Mouse (Mus musculus) cerebellum, adult 2 months (tissue): ENCODE results near the gene Cenpx. TPM values are rescaled to one million over a fixed set of nuclear protein-coding genes. Genes with fewer than 3 reads are reported as not detected.
"Not testable (repeated sequence)": the region's sequence is repeated elsewhere in the genome, so short reads cannot be mapped to it uniquely, and the experiment has no call there.

Experiments
- DNase-seq, 2 experiments: peaks; one replicate each; pipeline ENCODE4 v3.0.0; 2021
- H3K27ac ChIP-seq: fragments of 200-500 bp; 2 replicates; pipeline ENCODE4 v1.5.1; 2012; ENCODE audit warnings: low read length, control low read depth, inconsistent platforms; ENCODE audit not compliant: insufficient read depth
- H3K27me3 ChIP-seq: fragments of 200-500 bp; 2 replicates; pipeline ENCODE4 v1.6.1; 2012; ENCODE audit warnings: inconsistent platforms, mild to moderate bottlenecking, low read length, moderate library complexity; ENCODE audit not compliant: control insufficient read depth, insufficient read depth
- H3K4me1 ChIP-seq: fragments of 200-500 bp; 2 replicates; pipeline ENCODE4 v1.6.1; 2011; ENCODE audit warnings: low read length; ENCODE audit not compliant: control insufficient read depth, insufficient read depth
- H3K4me3 ChIP-seq: fragments of 200-500 bp; replicated peaks from 2 replicates; pipeline ENCODE3; 2011; ENCODE audit warnings: mild to moderate bottlenecking, low read depth, low read length, control low read depth; ENCODE audit not compliant: insufficient read depth
- CTCF ChIP-seq: fragments of 200-500 bp; IDR thresholded peaks from 2 replicates; pipeline ENCODE4 v1.5.1; 2011; ENCODE audit warnings: low read depth, mild to moderate bottlenecking, control low read depth, low read length, moderate library complexity, borderline replicate concordance; ENCODE audit not compliant: insufficient read depth
- POLR2A ChIP-seq: fragments of 200-500 bp; IDR thresholded peaks from 2 replicates; pipeline ENCODE4 v1.6.1; 2011; ENCODE audit warnings: low read length, control low read depth, borderline replicate concordance; ENCODE audit not compliant: insufficient read depth
- WGBS: fragments of 180-500 bp; shearing (Covaris S2); methylation state at CpG from one replicate; pipeline ENCODE4 v1.1.7; 2018; 5-methylcytosine and 5-hydroxymethylcytosine counted together
- polyA plus RNA-seq: library from polyadenylated mRNA; depleted of rRNA; stranded (reverse); fragments of >200 nt; gene quantifications from 2 replicates; pipeline ENCODE4 v1.2.3, GENCODE M21; 2012; rRNA removed

Gene Cenpx
- polyA plus RNA-seq: 40.1 and 43.0 TPM in 2 replicates

- Histone ChIP-seq H3K4me3 (peak within 1 kb of the TSS; percentile 80), H3K27me3 (no peaks in the 10 kb centered on the region), H3K4me1 (peaks cover 12% of the 10 kb centered on the region), H3K27ac (no peak within 1 kb of the TSS)
- no peak for TF ChIP-seq CTCF
- peak; percentile 40; the same call in 1 of the 2 replicates for TF ChIP-seq POLR2A
- 1% methylated on average over 53 of the region's 53 CpGs for WGBS
- peak; percentile 97 to 99 for DNase-seq
Measured at GRCm38 (mm10) chr11:120713580-120714518, at the start of gene Cenpx, which contains the start of gene Lrrc45. Gene Cenpx (minus strand): TSS chr11:120713738. Gene Lrrc45 (plus strand): TSS chr11:120713925.

DNA sequence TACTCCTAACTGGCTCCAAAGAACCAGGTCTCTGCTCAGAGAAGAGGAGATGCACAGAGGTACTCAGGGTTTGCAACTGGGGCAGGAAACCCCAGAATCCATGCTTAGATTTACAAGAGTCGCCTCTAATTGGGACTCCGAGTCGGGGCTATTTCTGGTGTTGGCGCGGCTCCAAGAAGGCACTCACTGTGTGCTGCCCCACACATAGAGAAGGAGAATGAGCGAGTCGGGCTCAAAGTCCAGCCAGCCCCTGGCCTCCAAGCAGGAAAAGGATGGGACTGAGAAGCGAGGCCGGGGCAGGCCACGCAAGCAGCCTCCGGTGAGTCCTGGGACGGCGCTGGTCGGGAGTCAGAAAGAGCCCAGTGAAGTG, 49.1 kb upstream of the Cenpx start, which contains the start of gene Hmga1b:
Hmga1b (plus strand) TSS at position 123 of the 370 bp plus-strand sequence.
- DNase-seq, H3K27ac ChIP-seq, H3K4me1 ChIP-seq, H3K27me3 ChIP-seq, H3K4me3 ChIP-seq: not testable (repeated sequence)
- 13% methylated on average over 14 of the region's 14 CpGs for WGBS

DNA sequence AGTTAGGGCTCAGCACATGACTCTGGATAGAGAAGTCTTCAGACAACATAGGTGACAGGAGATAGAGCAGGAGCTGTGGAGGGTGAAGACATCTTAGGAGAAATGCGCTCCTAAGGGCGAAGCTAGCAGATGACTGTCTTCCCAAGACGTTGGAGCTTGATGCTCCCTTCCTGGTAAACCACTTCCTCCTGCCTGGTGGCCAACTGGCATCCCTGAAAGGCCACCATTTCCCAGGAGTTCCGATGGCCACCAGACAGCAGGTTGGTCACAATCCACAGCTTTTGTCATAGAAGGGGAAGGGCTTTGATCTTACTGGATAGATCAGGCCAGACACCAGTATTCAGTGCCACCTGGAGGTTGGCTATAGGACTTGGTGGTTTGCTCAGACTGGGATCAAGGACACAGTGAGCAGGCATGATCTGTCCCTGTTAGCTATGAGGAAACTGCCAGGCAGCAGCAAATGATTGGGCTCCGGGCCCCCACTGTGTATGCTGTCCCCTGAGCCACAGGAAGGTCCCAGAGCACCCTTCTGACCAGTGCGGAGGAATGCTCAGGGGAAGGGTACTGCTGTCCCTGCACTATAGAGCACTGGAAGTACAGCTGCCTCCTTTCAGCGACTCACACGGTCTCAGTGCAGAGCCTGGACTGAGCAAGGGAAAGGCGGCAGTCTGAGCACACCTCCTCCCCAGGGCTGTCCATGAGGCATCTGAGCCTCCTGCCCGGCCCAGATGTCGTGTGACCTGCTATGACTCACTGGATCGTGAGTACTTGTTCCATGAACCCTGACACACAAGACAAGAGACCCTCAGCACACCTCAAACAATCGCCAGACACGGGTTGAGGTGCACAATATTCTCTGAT, 48.5 kb upstream of the Cenpx start:
- Histone ChIP-seq H3K4me1 (no peaks in the 10 kb centered on the region), H3K27ac (no peak overlapping the region), H3K27me3 (no peaks in the 10 kb centered on the region), H3K4me3 (no peak overlapping the region)
- 71% methylated on average over 14 of the region's 14 CpGs for WGBS
- TF ChIP-seq POLR2A (no peak), CTCF (no peak)
- no peak for DNase-seq

DNA sequence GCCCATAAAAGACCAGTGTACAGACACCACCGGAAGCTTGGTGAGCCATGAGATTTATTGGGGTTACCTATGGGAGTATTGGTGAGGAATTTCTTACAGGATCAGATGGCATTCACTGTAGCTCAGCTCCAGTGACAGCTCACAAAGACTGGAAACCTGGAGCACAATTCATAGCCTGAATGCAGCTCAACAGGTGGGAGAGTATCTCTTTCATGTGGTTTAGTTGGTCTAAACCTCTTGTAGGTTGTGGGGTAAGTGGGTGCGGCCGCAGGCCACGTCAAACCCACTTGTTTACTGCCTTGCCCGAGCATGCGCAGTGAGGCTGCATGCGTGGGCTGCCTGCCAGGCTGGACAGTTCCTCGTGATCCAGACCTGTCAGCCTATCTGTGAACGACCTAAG, 46.7 kb upstream of the Cenpx start:
- H3K4me3 ChIP-seq: no peak overlapping the region
- TF ChIP-seq CTCF (no peak), POLR2A (no peak)
- 81% methylated on average over 9 of the region's 9 CpGs for WGBS

DNA sequence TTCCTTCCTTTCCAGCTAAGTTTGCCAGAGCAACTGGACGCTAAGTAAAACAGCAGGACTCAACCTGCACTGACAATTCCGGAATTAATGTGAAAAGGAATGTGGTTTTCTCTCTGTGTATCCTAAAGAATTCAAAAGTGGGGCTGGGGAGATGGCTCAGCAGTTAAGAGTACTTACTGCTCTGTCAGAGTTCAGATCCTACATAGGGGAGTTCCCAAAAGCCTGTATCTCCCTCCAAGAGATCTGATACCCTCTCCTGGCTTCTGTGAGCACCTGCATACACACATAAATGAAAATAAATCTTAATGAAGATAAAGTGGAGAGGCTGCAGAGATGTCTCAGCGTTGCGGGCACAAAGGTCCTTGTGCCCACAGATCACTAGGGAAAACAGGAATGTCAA, 38.1 kb upstream of the Cenpx start:
- Histone ChIP-seq H3K4me3 (no peak overlapping the region), H3K27me3 (no peaks in the 10 kb centered on the region), H3K4me1 (no peaks in the 10 kb centered on the region), H3K27ac (no peak overlapping the region)
- DNase-seq: no peak
- WGBS: 58% methylated on average over 4 of the region's 4 CpGs
- TF ChIP-seq POLR2A: no peak
- TF ChIP-seq CTCF: no peak

More for the DNA sequence above, 46.7 kb upstream of the Cenpx start:
- no peak overlapping the region for H3K27ac ChIP-seq
- DNase-seq: no peak
- H3K27me3 ChIP-seq: no peaks in the 10 kb centered on the region
- no peaks in the 10 kb centered on the region for H3K4me1 ChIP-seq

- Histone ChIP-seq H3K27ac (no peak overlapping the region), H3K4me1 (no peaks in the 10 kb centered on the region), H3K27me3 (no peaks in the 10 kb centered on the region), H3K4me3 (no peak overlapping the region)
- WGBS: 60% methylated on average over 8 of the region's 8 CpGs
- TF ChIP-seq POLR2A (no peak), CTCF (0 out of 2 replicates have a peak, but pooled peaks have one; percentile 27)
- peak in 1 of 2 experiments; percentile 23 for DNase-seq
Measured at GRCm38 (mm10) chr11:120749430-120749829, 35.9 kb upstream of the Cenpx start.

GRCm38 (mm10) chr11:120747974-120748373, 34.4 kb upstream of the Cenpx start:
- H3K4me3 ChIP-seq: no peak overlapping the region
- TF ChIP-seq POLR2A: no peak
- no peak for TF ChIP-seq CTCF

More at GRCm38 (mm10) chr11:120747974-120748373, 34.4 kb upstream of the Cenpx start:
- no peak for DNase-seq
- WGBS: 79% methylated on average over 4 of the region's 4 CpGs
- no peak overlapping the region for H3K27ac ChIP-seq
- H3K27me3 ChIP-seq: no peaks in the 10 kb centered on the region
- no peaks in the 10 kb centered on the region for H3K4me1 ChIP-seq
